Mouse (Mus musculus) heart, embryonic 14.5 days (tissue): ENCODE data around the gene Olfr1051. TPM values are rescaled to one million over a fixed set of nuclear protein-coding genes. Genes with fewer than 3 reads are reported as not detected.
"Not testable (repeated sequence)": the region's sequence is repeated elsewhere in the genome, so short reads cannot be mapped to it uniquely, and the experiment has no call there.

Source experiments
- ATAC-seq: fragments of 200-750 bp; cut with Nextera tagmentation; 2 replicates; pipeline ENCODE4 v1.8.0; 2017; ENCODE audit warnings: low read depth, moderate TSS enrichment; ENCODE audit not compliant: insufficient number of reproducible peaks, insufficient read depth, low FRiP score
- H3K27ac ChIP-seq, 2 experiments: fragments of 200-500 bp in 1 of 2; fragments of 300-500 bp in 1 of 2; sonication (generic) in 1 of 2; replicated peaks in 1 of 2; 2 replicates each; pipeline ENCODE4 v1.5.1; 2012 to 2014; ENCODE audit warnings: low read depth in 2 of 2, low read length in 2 of 2, control low read depth in 1 of 2, mild to moderate bottlenecking in 1 of 2, mixed read lengths in 1 of 2; ENCODE audit not compliant: control insufficient read depth in 1 of 2, insufficient read depth in 1 of 2
- H3K27me3 ChIP-seq: fragments of 300-500 bp; sonication (generic); 2 replicates; pipeline ENCODE4 v1.6.1; 2014; ENCODE audit warnings: mild to moderate bottlenecking, low read length, control low read depth; ENCODE audit not compliant: control insufficient read depth, insufficient read depth
- H3K36me3 ChIP-seq: fragments of 300-500 bp; sonication (generic); 2 replicates; pipeline ENCODE4 v1.6.1; 2014; ENCODE audit warnings: mild to moderate bottlenecking, control low read depth, low read length, mixed read lengths; ENCODE audit not compliant: control insufficient read depth, insufficient read depth
- H3K4me1 ChIP-seq, 2 experiments: fragments of 200-500 bp in 1 of 2; fragments of 300-500 bp in 1 of 2; sonication (generic) in 1 of 2; 2 replicates each; pipeline ENCODE4 v1.6.1; 2012 to 2014; ENCODE audit warnings: low read length in 2 of 2, control low read depth in 1 of 2, mixed read lengths in 1 of 2; ENCODE audit not compliant: control insufficient read depth in 2 of 2, insufficient read depth in 2 of 2
- H3K4me2 ChIP-seq: fragments of 300-500 bp; sonication (generic); 2 replicates; pipeline ENCODE4 v1.6.1; 2014; ENCODE audit warnings: mild to moderate bottlenecking, low read length
- H3K4me3 ChIP-seq, 2 experiments: fragments of 200-500 bp in 1 of 2; fragments of 300-500 bp in 1 of 2; sonication (generic) in 1 of 2; 2 replicates each; pipeline ENCODE4 v1.5.1; 2012 to 2014; ENCODE audit warnings: low read length in 2 of 2, mild to moderate bottlenecking in 2 of 2, control low read depth in 1 of 2, low read depth in 1 of 2, moderate library complexity in 1 of 2; ENCODE audit not compliant: control insufficient read depth in 1 of 2, insufficient read depth in 1 of 2
- H3K9ac ChIP-seq: fragments of 300-500 bp; sonication (generic); 2 replicates; pipeline ENCODE4 v1.6.1; 2014; ENCODE audit warnings: mild to moderate bottlenecking, low read length
- H3K9me3 ChIP-seq: fragments of 300-500 bp; sonication (generic); 2 replicates; pipeline ENCODE4 v1.6.1; 2016; ENCODE audit warnings: low read length, control low read depth; ENCODE audit not compliant: control insufficient read depth
- WGBS: fragments of 180-500 bp; shearing (Covaris S2); extraction: QIAGEN DNeasy Blood & Tissue Kit; methylation state at CpG from one replicate; pipeline ENCODE4 v1.1.7; 2014; 5-methylcytosine and 5-hydroxymethylcytosine counted together
- polyA plus RNA-seq: library from polyadenylated mRNA; unstranded; fragments of >200 nt; fragmentation: Nextera tagmentation; extraction: Ambion mirVana; gene quantifications from 2 replicates; pipeline ENCODE4 v1.2.1, GENCODE M21; 2014

The Olfr1051 gene
- polyA plus RNA-seq: not detected in 2 replicates

DNA sequence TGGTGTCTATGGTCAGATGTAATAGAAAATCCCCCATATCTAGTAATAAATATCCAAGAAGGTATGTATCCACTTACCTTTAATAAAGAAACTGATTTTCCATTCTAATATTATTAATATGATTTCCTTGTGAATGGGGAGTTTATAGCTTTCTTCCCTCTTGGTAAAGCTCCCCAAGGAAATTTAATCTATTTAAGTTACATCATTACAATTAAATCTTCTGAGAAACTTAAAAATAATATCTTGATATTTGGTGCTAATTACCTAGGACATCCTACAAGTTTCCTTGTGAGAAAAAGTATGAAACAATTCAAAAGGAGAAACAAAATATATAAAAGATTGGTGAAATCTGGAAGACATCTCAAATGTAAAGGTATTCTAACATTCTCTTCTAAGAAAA, at the start of gene Olfr1051:
TSS of gene Olfr1051 (minus strand) at position 101 of the 400 bp plus-strand sequence.
- ATAC-seq, H3K9ac ChIP-seq, H3K4me2 ChIP-seq: not testable (repeated sequence)

DNA sequence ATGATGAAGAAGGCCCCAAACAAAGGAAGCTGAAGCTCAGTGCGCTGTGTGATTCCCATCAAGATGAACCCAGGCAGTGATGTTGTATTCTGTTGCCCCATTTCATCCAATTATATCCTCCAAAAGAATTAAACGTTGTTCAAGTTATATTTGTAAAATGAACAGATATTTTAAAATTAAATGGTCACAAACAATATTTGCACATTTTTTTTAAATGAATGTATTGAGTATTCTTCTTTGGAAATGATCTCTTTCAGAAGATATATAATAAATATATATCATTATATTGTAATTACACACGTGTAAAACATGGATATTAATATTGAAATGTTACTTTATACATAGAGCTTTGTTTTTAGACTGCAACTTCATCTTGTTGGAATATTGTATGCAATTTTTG, 36.3 kb upstream of the Olfr1051 start, which contains the start of gene Olfr1053:
TSS of gene Olfr1053 (minus strand) at position 101 of the 400 bp plus-strand sequence.
- H3K27me3 ChIP-seq: no peaks in the 10 kb centered on the region
- H3K9ac ChIP-seq: no peak within 1 kb of the TSS
- no peak within 1 kb of the TSS for H3K4me3 ChIP-seq
- WGBS: 52% methylated on average over 3 of the region's 3 CpGs
- no peaks in the 10 kb centered on the region for H3K4me1 ChIP-seq
- no peaks in the 10 kb centered on the region for H3K9me3 ChIP-seq
- no peak within 1 kb of the TSS for H3K4me2 ChIP-seq
- H3K36me3 ChIP-seq: no peaks in the 10 kb centered on the region
- no peak within 1 kb of the TSS for H3K27ac ChIP-seq
- no peak for ATAC-seq

More for the DNA sequence above, at the start of gene Olfr1051:
- not testable (repeated sequence) for H3K27me3 ChIP-seq, H3K9me3 ChIP-seq, H3K36me3 ChIP-seq, H3K4me1 ChIP-seq, H3K4me3 ChIP-seq, H3K27ac ChIP-seq

DNA sequence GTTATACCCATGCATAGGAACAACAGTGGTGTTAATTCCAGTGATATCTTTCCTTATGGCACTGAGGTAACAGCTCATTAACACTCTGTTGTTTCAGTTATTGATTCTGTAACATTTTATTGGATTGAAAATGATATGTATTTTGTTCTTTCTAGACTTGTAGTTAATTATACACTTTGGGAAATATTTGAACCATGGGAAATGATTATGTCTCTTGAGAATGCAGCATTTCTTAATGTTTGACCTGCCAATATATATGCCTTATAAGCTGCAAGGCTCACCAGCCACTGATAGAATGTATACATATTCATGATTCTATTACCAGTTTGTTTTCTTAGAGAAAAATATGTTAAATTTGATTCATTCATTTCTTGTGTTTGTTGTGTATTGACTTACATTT, 13.3 kb upstream of the Olfr1051 start, which contains the start of gene Olfr1052:
TSS of gene Olfr1052 (plus strand) at position 301 of the 400 bp plus-strand sequence.
- Histone ChIP-seq H3K4me3 (no peak within 1 kb of the TSS), H3K4me2 (no peak within 1 kb of the TSS), H3K4me1 (no peaks in the 10 kb centered on the region), H3K27ac (no peak within 1 kb of the TSS), H3K36me3 (no peaks in the 10 kb centered on the region), H3K27me3 (no peaks in the 10 kb centered on the region), H3K9ac (no peak within 1 kb of the TSS), H3K9me3 (no peaks in the 10 kb centered on the region)
- no peak for ATAC-seq

DNA sequence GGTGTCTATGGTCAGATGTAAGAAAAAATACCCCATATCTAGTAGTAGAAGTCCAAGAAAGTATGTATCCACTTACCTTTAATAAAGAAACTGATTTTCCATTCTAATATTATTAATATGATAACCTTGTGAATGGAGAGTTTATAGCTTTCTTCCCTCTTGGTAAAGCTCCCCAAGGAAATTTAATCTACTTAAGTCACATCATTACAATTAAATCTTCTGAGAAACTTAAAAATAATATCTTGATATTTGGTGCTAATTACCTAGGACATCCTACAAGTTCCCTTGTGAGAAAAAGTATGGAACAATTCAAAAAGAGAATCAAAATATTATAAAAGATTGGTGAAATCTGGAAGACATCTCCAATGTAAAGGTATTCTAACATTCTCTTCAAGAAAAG, 20.7 kb downstream of the Olfr1051 start, which contains the start of gene Olfr1049:
TSS of gene Olfr1049 (minus strand) at position 101 of the 400 bp plus-strand sequence.
- H3K9me3 ChIP-seq, ATAC-seq, H3K9ac ChIP-seq, H3K4me2 ChIP-seq, H3K4me3 ChIP-seq, H3K27ac ChIP-seq, H3K4me1 ChIP-seq, H3K36me3 ChIP-seq, H3K27me3 ChIP-seq: not testable (repeated sequence)

DNA sequence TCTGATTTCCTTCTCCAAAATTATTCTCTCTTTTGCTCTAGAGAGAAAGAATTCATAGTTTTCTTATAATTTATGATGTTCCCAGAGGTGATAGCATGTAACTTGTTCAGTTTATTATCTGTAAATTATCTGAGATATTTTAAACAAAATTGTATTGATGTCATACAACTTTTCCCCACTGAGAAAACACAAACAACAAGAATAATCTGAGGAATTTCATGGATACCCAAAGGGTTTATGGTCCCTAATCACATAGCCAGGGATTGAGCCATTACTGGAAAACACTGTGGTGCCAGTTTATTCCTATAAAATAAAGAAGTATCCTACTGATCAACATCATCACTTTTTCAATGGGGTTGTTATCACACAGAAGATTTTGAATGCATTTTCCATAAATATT, 38.7 kb downstream of the Olfr1051 start, which contains the start of gene Olfr1048:
TSS of gene Olfr1048 (minus strand) at position 101 of the 400 bp plus-strand sequence.
- Histone ChIP-seq H3K9me3 (no peaks in the 10 kb centered on the region), H3K36me3 (no peaks in the 10 kb centered on the region), H3K4me1 (no peaks in the 10 kb centered on the region), H3K27ac (no peak within 1 kb of the TSS), H3K4me3 (no peak within 1 kb of the TSS), H3K27me3 (no peaks in the 10 kb centered on the region), H3K9ac (no peak within 1 kb of the TSS), H3K4me2 (no peak within 1 kb of the TSS)
- no peak for ATAC-seq

DNA sequence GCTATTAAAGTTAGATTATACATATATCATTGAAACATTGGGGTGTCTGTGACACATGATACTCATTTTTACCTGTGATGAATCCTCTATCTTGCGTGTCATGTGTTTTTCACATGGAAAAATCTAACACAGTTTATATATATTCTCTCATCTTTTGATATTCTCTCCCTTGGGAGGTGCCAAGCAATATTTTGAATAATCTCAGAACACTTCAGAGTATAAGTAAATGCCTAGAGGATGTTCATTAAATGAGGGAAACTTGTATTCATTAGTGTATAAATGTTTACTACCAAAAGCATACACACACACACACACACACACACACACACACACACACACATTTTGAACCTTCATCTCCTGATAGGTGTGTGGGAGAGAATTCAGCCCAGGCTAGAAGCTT, 47.6 kb downstream of the Olfr1051 start, which contains the start of gene Olfr1047:
TSS of gene Olfr1047 (minus strand) at position 101 of the 400 bp plus-strand sequence.
- Histone ChIP-seq H3K36me3 (no peaks in the 10 kb centered on the region), H3K9ac (no peak within 1 kb of the TSS), H3K4me1 (no peaks in the 10 kb centered on the region), H3K4me2 (no peak within 1 kb of the TSS), H3K27me3 (no peaks in the 10 kb centered on the region), H3K9me3 (no peaks in the 10 kb centered on the region), H3K27ac (no peak within 1 kb of the TSS), H3K4me3 (no peak within 1 kb of the TSS)
- WGBS: 88% methylated on average over 1 of the region's 1 CpGs
- ATAC-seq: no peak

Other genes with a start within 250 kb of the Olfr1051 start
- gene Olfr1034, start 233.2 kb downstream of the Olfr1051 start, polyA plus RNA-seq: 0.08 and 0.12 TPM in 2 replicates
- not detected in 2 replicates for gene Olfr1036, start 205.1 kb downstream of the Olfr1051 start, polyA plus RNA-seq
- gene Olfr1037, start 191.7 kb downstream of the Olfr1051 start, polyA plus RNA-seq: not detected in 2 replicates
- gene Olfr1039, start 143.2 kb downstream of the Olfr1051 start, polyA plus RNA-seq: not detected in 2 replicates
- gene Olfr1040, start 132.4 kb downstream of the Olfr1051 start, polyA plus RNA-seq: not detected in 2 replicates
- gene Olfr1042, start 117.2 kb downstream of the Olfr1051 start, polyA plus RNA-seq: not detected in 2 replicates
- not detected in 2 replicates for gene Olfr1043, start 111.6 kb downstream of the Olfr1051 start, polyA plus RNA-seq
- gene Olfr1044, start 101.3 kb downstream of the Olfr1051 start, polyA plus RNA-seq: not detected in 2 replicates
- gene Olfr52, start 93.4 kb downstream of the Olfr1051 start, polyA plus RNA-seq: not detected in 2 replicates
- not detected in 2 replicates for gene Olfr1045, start 76.1 kb downstream of the Olfr1051 start, polyA plus RNA-seq
- not detected in 2 replicates for gene Olfr1046, start 59.8 kb downstream of the Olfr1051 start, polyA plus RNA-seq
- not detected in 2 replicates for gene Olfr1047, start 47.7 kb downstream of the Olfr1051 start, polyA plus RNA-seq
- gene Olfr1048, start 38.8 kb downstream of the Olfr1051 start, polyA plus RNA-seq: not detected in 2 replicates
- gene Olfr1049, start 20.8 kb downstream of the Olfr1051 start, polyA plus RNA-seq: not detected in 2 replicates
- gene Olfr1052, start 13.4 kb upstream of the Olfr1051 start, polyA plus RNA-seq: not detected in 2 replicates
- not detected in 2 replicates for gene Olfr1053, start 36.2 kb upstream of the Olfr1051 start, polyA plus RNA-seq
- gene Olfr1054, start 56.3 kb upstream of the Olfr1051 start, polyA plus RNA-seq: not detected in 2 replicates
- gene Olfr1055, start 71.2 kb upstream of the Olfr1051 start, polyA plus RNA-seq: not detected in 2 replicates
- gene Olfr1056, start 83.4 kb upstream of the Olfr1051 start, polyA plus RNA-seq: not detected in 2 replicates
- gene Olfr1057, start 99.3 kb upstream of the Olfr1051 start, polyA plus RNA-seq: not detected in 2 replicates
- gene Olfr1058, start 109.5 kb upstream of the Olfr1051 start, polyA plus RNA-seq: not detected in 2 replicates
- not detected in 2 replicates for gene Olfr1061, start 135.0 kb upstream of the Olfr1051 start, polyA plus RNA-seq
- gene Olfr1062, start 147.7 kb upstream of the Olfr1051 start, polyA plus RNA-seq: not detected in 2 replicates
- gene Olfr1065, start 171.5 kb upstream of the Olfr1051 start, polyA plus RNA-seq: not detected in 2 replicates
- gene Olfr1066, start 177.2 kb upstream of the Olfr1051 start, polyA plus RNA-seq: not detected in 2 replicates
- not detected in 2 replicates for gene Olfr228, start 208.3 kb upstream of the Olfr1051 start, polyA plus RNA-seq
- gene Olfr1076, start 229.4 kb upstream of the Olfr1051 start, polyA plus RNA-seq: not detected in 2 replicates